Mouse (Mus musculus) CH12.LX (cell line): Measurements from ENCODE around the gene Dhdh.

ENCODE experiments used
- CTCF ChIP-seq, 2 experiments: IDR thresholded peaks in 1 of 2; conservative IDR thresholded peaks in 1 of 2; 2 replicates each; pipeline ENCODE4 v1.5.1; 2011 to 2012; ENCODE audit warnings: low read depth in 2 of 2, low read length in 2 of 2, improper control_type of control experiment in 1 of 2, inconsistent platforms in 1 of 2, mild to moderate bottlenecking in 1 of 2, moderate library complexity in 1 of 2
- E2F4 ChIP-seq: IDR thresholded peaks from 2 replicates; pipeline ENCODE4 v1.6.1; 2011; ENCODE audit warnings: low read depth, low read length, improper control_type of control experiment; ENCODE audit not compliant: insufficient replicate concordance
- EP300 ChIP-seq: IDR thresholded peaks from 2 replicates; pipeline ENCODE4 v1.6.1; 2011; ENCODE audit warnings: low read length, improper control_type of control experiment
- HCFC1 ChIP-seq: IDR thresholded peaks from 2 replicates; pipeline ENCODE4 v1.6.1; 2012; ENCODE audit warnings: low read depth, mild to moderate bottlenecking, inconsistent platforms, low read length, improper control_type of control experiment
- MEF2A ChIP-seq: IDR thresholded peaks from 2 replicates; pipeline ENCODE4 v1.6.1; 2014; ENCODE audit warnings: low read depth, mild to moderate bottlenecking, inconsistent platforms, low read length, improper control_type of control experiment, borderline replicate concordance
- POLR2A ChIP-seq: IDR thresholded peaks from 2 replicates; pipeline ENCODE4 v1.6.1; 2011; ENCODE audit warnings: low read depth, mild to moderate bottlenecking, improper control_type of control experiment, low read length
- TCF12 ChIP-seq: IDR thresholded peaks from 2 replicates; pipeline ENCODE4 v1.6.1; 2014; ENCODE audit warnings: low read depth, mild to moderate bottlenecking, inconsistent platforms, low read length, improper control_type of control experiment
- USF1 ChIP-seq: IDR thresholded peaks from 2 replicates; pipeline ENCODE4 v1.6.1; 2014; ENCODE audit warnings: low read depth, mild to moderate bottlenecking, inconsistent platforms, low read length, improper control_type of control experiment
- USF2 ChIP-seq: conservative IDR thresholded peaks from 2 replicates; pipeline ENCODE4 v1.6.1; 2011; ENCODE audit warnings: low read depth, low read length, improper control_type of control experiment
- ZNF384 ChIP-seq: IDR thresholded peaks from 2 replicates; pipeline ENCODE4 v1.6.1; 2012; ENCODE audit warnings: low read depth, low read length, improper control_type of control experiment, inconsistent platforms

GRCm38 (mm10) chr7:45522957-45523676 lies 34.5 kb upstream of the Dhdh start:
- TF ChIP-seq EP300 (no peak), USF2 (no peak), ZNF384 (no peak), CTCF (conservative IDR thresholded peaks at IDR 0.05 in 1 of 2, IDR thresholded peaks at IDR 0.05 in 1 of 2; ENCODE audit: low read depth in 2 of 2, low read length in 2 of 2) (no peak), HCFC1 (no peak), E2F4 (no peak), POLR2A (no peak), TCF12 (no peak), USF1 (no peak), MEF2A (no peak)
